8 mouse cellular contexts compared by ENCODE assay signal in genomic region chr17:83645226-83645808, GRCm38 (mm10). TPM values are rescaled to one million over a fixed set of nuclear protein-coding genes. Genes with fewer than 3 reads are reported as not detected.
A peak's percentile ranks its signal among the peaks of the same experiment; 100 is the strongest.
DNase-seq lines count a peak whose midpoint lies in the region; ATAC-seq and TF ChIP-seq lines count a peak whose summit lies in the region.

No protein-coding gene starts in this region.

- peak; percentile 61 for TF ChIP-seq CTCF in lung, adult 2 months (IDR thresholded peaks at IDR 0.05; ENCODE audit: insufficient read depth, low read length)

- no peaks in the 10 kb centered on the region; the same call in 1 of the 2 replicates for H3K4me1 ChIP-seq in lung, adult 2 months (ENCODE audit: control insufficient read depth, insufficient read depth, low read length)
- H3K4me1 ChIP-seq in stomach, embryonic 16.5 days (ENCODE audit: control insufficient read depth, insufficient read depth, low read length): no peaks in the 10 kb centered on the region
- H3K4me1 ChIP-seq in forebrain, embryonic 16.5 days (replicated peaks; ENCODE audit: control insufficient read depth, insufficient read depth, low read length): no peaks in the 10 kb centered on the region
- H3K4me1 ChIP-seq in forebrain, embryonic 12.5 days: no peaks in the 10 kb centered on the region

- no peaks in the 10 kb centered on the region for H3K36me3 ChIP-seq in stomach, embryonic 16.5 days (ENCODE audit: control insufficient read depth, insufficient read depth, low read length)
- H3K36me3 ChIP-seq in forebrain, embryonic 16.5 days (ENCODE audit: control insufficient read depth, insufficient read depth): no peaks in the 10 kb centered on the region
- no peaks in the 10 kb centered on the region for H3K36me3 ChIP-seq in forebrain, embryonic 12.5 days (replicated peaks)

- H3K9ac ChIP-seq in stomach, embryonic 16.5 days (ENCODE audit: low read length): no peak overlapping the region
- no peak overlapping the region for H3K9ac ChIP-seq in forebrain, embryonic 16.5 days (replicated peaks; ENCODE audit: low read depth, low read length)
- no peak overlapping the region for H3K9ac ChIP-seq in forebrain, embryonic 12.5 days

- 40% methylated on average over 9 of the region's 9 CpGs for WGBS in lung, adult 2 months
- 51% methylated on average over 8 of the region's 9 CpGs for WGBS in stomach, embryonic 16.5 days
- WGBS in forebrain, embryonic 16.5 days: 57% methylated on average over 9 of the region's 9 CpGs
- WGBS in forebrain, embryonic 12.5 days: 62% methylated on average over 8 of the region's 9 CpGs

- peak; percentile 73 for ATAC-seq in stomach, embryonic 16.5 days (ENCODE audit: insufficient read depth, low FRiP score)
- ATAC-seq in forebrain, embryonic 16.5 days: no peak
- ATAC-seq in forebrain, embryonic 12.5 days (ENCODE audit: low FRiP score): no peak

- H3K9me3 ChIP-seq in stomach, embryonic 16.5 days (replicated peaks; ENCODE audit: control insufficient read depth, low read length): no peaks in the 10 kb centered on the region
- no peaks in the 10 kb centered on the region for H3K9me3 ChIP-seq in forebrain, embryonic 16.5 days (ENCODE audit: control insufficient read depth, low read length)
- H3K9me3 ChIP-seq in forebrain, embryonic 12.5 days: no peaks in the 10 kb centered on the region

- TF ChIP-seq POLR2A in lung, adult 2 months (IDR thresholded peaks at IDR 0.05; ENCODE audit: borderline replicate concordance, extremely low read depth, low read depth, low read length): no peak

- H3K4me3 ChIP-seq in lung, adult 2 months (replicated peaks; ENCODE audit: extremely low read depth, low read depth, low read length): no peak overlapping the region
- H3K4me3 ChIP-seq in stomach, embryonic 16.5 days (replicated peaks; ENCODE audit: low read length): no peak overlapping the region
- H3K4me3 ChIP-seq in forebrain, embryonic 16.5 days (replicated peaks; ENCODE audit: low read length): no peak overlapping the region
- H3K4me3 ChIP-seq in forebrain, embryonic 12.5 days (replicated peaks): no peak overlapping the region

- H3K27ac ChIP-seq in stomach, embryonic 16.5 days (ENCODE audit: low read length): no peak overlapping the region; the same call in 1 of the 2 replicates
- no peak overlapping the region for H3K27ac ChIP-seq in forebrain, embryonic 16.5 days (ENCODE audit: low read length)
- H3K27ac ChIP-seq in forebrain, embryonic 12.5 days: no peak overlapping the region

- H3K27me3 ChIP-seq in stomach, embryonic 16.5 days (ENCODE audit: control insufficient read depth, insufficient read depth, low read length): no peaks in the 10 kb centered on the region
- H3K27me3 ChIP-seq in forebrain, embryonic 16.5 days (replicated peaks; ENCODE audit: control insufficient read depth, insufficient read depth, low read length): no peaks in the 10 kb centered on the region
- H3K27me3 ChIP-seq in forebrain, embryonic 12.5 days: no peaks in the 10 kb centered on the region; the same call in 1 of the 2 replicates

- peak; percentile 19 for DNase-seq in urinary bladder, postnatal 25 days (ENCODE audit: low spot score)
- no peak for DNase-seq in urinary bladder, adult 2 months (ENCODE audit: low spot score)
- peak; percentile 61 for DNase-seq in brain, adult 2 months (ENCODE audit: low read depth, low spot score)
- DNase-seq in induced T-regulatory cell, adult 2 months (ENCODE audit: low read depth): peak; percentile 83
- peak; percentile 50 for DNase-seq in lung, adult 2 months

- no peak overlapping the region for H3K4me2 ChIP-seq in stomach, embryonic 16.5 days (ENCODE audit: low read depth, low read length)
- no peak overlapping the region for H3K4me2 ChIP-seq in forebrain, embryonic 16.5 days (ENCODE audit: low read length)
- H3K4me2 ChIP-seq in forebrain, embryonic 12.5 days: no peak overlapping the region

RNA-seq across cellular contexts. Expression of gene Kcng3, which starts 13.6 kb away (rescaled TPM):
- polyA plus RNA-seq in urinary bladder, adult 2 months (2012; rRNA removed): 2.0 and 2.6 TPM in 2 replicates
- polyA plus RNA-seq in lung, adult 2 months (2012; rRNA removed): 0.03 and 0.05 TPM in 2 replicates
- not detected in 2 replicates for polyA plus RNA-seq in stomach, embryonic 16.5 days (2015; fragmentation: Nextera tagmentation; extraction: Ambion mirVana)
- 0.07 and 0.14 TPM in 2 replicates for polyA plus RNA-seq in forebrain, embryonic 16.5 days (2015; fragmentation: Nextera tagmentation; extraction: Ambion mirVana)
- not detected in 2 replicates for polyA plus RNA-seq in forebrain, embryonic 12.5 days (2016; fragmentation: Nextera tagmentation; extraction: Ambion mirVana)
